Mouse (Mus musculus) kidney, adult 2 months (tissue): Measurements from ENCODE around the gene Btbd35f29.
"Not testable (repeated sequence)": the region's sequence is repeated elsewhere in the genome, so short reads cannot be mapped to it uniquely, and the experiment has no call there.

Experiments
- CTCF ChIP-seq: fragments of 200-500 bp; conservative IDR thresholded peaks from 2 replicates; pipeline ENCODE4 v1.5.1; 2011; ENCODE audit warnings: low read depth, mild to moderate bottlenecking, control low read depth, low read length, moderate library complexity, mixed read lengths; ENCODE audit not compliant: insufficient read depth, insufficient read length
- POLR2A ChIP-seq: fragments of 200-500 bp; IDR thresholded peaks from one replicate; pipeline ENCODE4 v1.6.1; 2011; ENCODE audit warnings: low read depth, low read length, control low read depth

- not testable (repeated sequence) for TF ChIP-seq CTCF, POLR2A
Observed at GRCm38 (mm10) chrX:31117374-31117773, at the start of gene Btbd35f29.
